Mouse (Mus musculus) midbrain, embryonic 15.5 days (tissue): ENCODE measurements around the gene Jam3. TPM values are rescaled to one million over a fixed set of nuclear protein-coding genes. Genes with fewer than 3 reads are reported as not detected.
A peak's percentile ranks its signal among the peaks of the same experiment; 100 is the strongest.

Experiments
- ATAC-seq: fragments of 200-750 bp; cut with Nextera tagmentation; replicated peaks from 2 replicates; pipeline ENCODE4 v1.8.0; 2017; ENCODE audit warnings: moderate TSS enrichment
- H3K27ac ChIP-seq: fragments of 300-500 bp; sonication (generic); 2 replicates; pipeline ENCODE4 v1.5.1; 2015; ENCODE audit warnings: mild to moderate bottlenecking, inconsistent platforms
- H3K27me3 ChIP-seq: fragments of 300-500 bp; sonication (generic); replicated peaks from 2 replicates; pipeline ENCODE4 v1.6.1; 2015; ENCODE audit warnings: inconsistent platforms
- H3K36me3 ChIP-seq: fragments of 300-500 bp; sonication (generic); replicated peaks from 2 replicates; pipeline ENCODE4 v1.6.1; 2015; ENCODE audit warnings: inconsistent platforms
- H3K4me1 ChIP-seq: fragments of 300-500 bp; sonication (generic); 2 replicates; pipeline ENCODE4 v1.6.1; 2015; ENCODE audit warnings: inconsistent platforms
- H3K4me2 ChIP-seq: fragments of 300-500 bp; sonication (generic); 2 replicates; pipeline ENCODE4 v1.6.1; 2015; ENCODE audit warnings: inconsistent platforms, mild to moderate bottlenecking, moderate library complexity
- H3K4me3 ChIP-seq: fragments of 300-500 bp; sonication (generic); 2 replicates; pipeline ENCODE4 v1.5.1; 2015; ENCODE audit warnings: mild to moderate bottlenecking, inconsistent platforms
- H3K9ac ChIP-seq: fragments of 300-500 bp; sonication (generic); 2 replicates; pipeline ENCODE4 v1.6.1; 2015; ENCODE audit warnings: mild to moderate bottlenecking, inconsistent platforms
- H3K9me3 ChIP-seq: fragments of 300-500 bp; sonication (generic); 2 replicates; pipeline ENCODE4 v1.6.1; 2016; ENCODE audit warnings: inconsistent platforms
- WGBS: fragments of 180-500 bp; shearing (Covaris S2); methylation state at CpG from one replicate; pipeline ENCODE4 v1.1.7; 2015; ENCODE audit warnings: mixed read lengths; 5-methylcytosine and 5-hydroxymethylcytosine counted together
- polyA plus RNA-seq: library from polyadenylated mRNA; unstranded; fragments of >200 nt; fragmentation: Nextera tagmentation; extraction: Ambion mirVana; gene quantifications from 2 replicates; pipeline ENCODE4 v1.2.1, GENCODE M21; 2015

The Jam3 gene
- 52.2 and 53.5 TPM in 2 replicates for polyA plus RNA-seq

- peak within 1 kb of the TSS; percentile 82 for H3K9ac ChIP-seq
- H3K4me2 ChIP-seq: peak within 1 kb of the TSS; percentile 80
- peak within 1 kb of the TSS; percentile 74 for H3K4me3 ChIP-seq
- peak within 1 kb of the TSS; percentile 94 for H3K27ac ChIP-seq
- under 1% methylated on average over 58 of the region's 58 CpGs for WGBS
- no peaks in the 10 kb centered on the region for H3K9me3 ChIP-seq
- peak; percentile 98 for ATAC-seq
- H3K4me1 ChIP-seq: peaks cover 45% of the 10 kb centered on the region
- H3K27me3 ChIP-seq: no peaks in the 10 kb centered on the region
- no peaks in the 10 kb centered on the region for H3K36me3 ChIP-seq
Observed at GRCm38 (mm10) chr9:27154763-27155530, at the start of gene Jam3. Gene Jam3 (minus strand): TSS chr9:27155421.

- Histone ChIP-seq H3K4me3 (no peak overlapping the region), H3K27me3 (no peaks in the 10 kb centered on the region), H3K27ac (peak overlapping the region; percentile 87), H3K36me3 (no peaks in the 10 kb centered on the region), H3K4me2 (no peak overlapping the region), H3K9ac (no peak overlapping the region), H3K4me1 (peaks cover 31% of the 10 kb centered on the region), H3K9me3 (no peaks in the 10 kb centered on the region)
- peak; percentile 13; the same call in 1 of the 2 replicates for ATAC-seq
- 73% methylated on average over 6 of the region's 6 CpGs for WGBS
Observed at GRCm38 (mm10) chr9:27204201-27204600, 49.0 kb upstream of the Jam3 start.

- 0% methylated on average over 2 of the region's 2 CpGs for WGBS
- no peak overlapping the region for H3K4me2 ChIP-seq
- no peak overlapping the region for H3K4me3 ChIP-seq
- peak; percentile 98 for ATAC-seq
- H3K36me3 ChIP-seq: no peaks in the 10 kb centered on the region
- no peaks in the 10 kb centered on the region for H3K9me3 ChIP-seq
- H3K27me3 ChIP-seq: no peaks in the 10 kb centered on the region
- H3K27ac ChIP-seq: peak overlapping the region; percentile 87
- no peak overlapping the region for H3K9ac ChIP-seq
- peaks cover 31% of the 10 kb centered on the region for H3K4me1 ChIP-seq
Observed at GRCm38 (mm10) chr9:27203134-27203533, 47.9 kb upstream of the Jam3 start.

GRCm38 (mm10) chr9:27201472-27202219 is 46.4 kb upstream of the Jam3 start:
- 77% methylated on average over 8 of the region's 8 CpGs for WGBS
- Histone ChIP-seq H3K27ac (peak overlapping the region; percentile 87), H3K9ac (no peak overlapping the region), H3K4me1 (peaks cover 31% of the 10 kb centered on the region), H3K27me3 (no peaks in the 10 kb centered on the region), H3K9me3 (no peaks in the 10 kb centered on the region), H3K4me2 (no peak overlapping the region), H3K36me3 (no peaks in the 10 kb centered on the region), H3K4me3 (no peak overlapping the region)
- ATAC-seq: no peak

- 63% methylated on average over 5 of the region's 6 CpGs for WGBS
Observed at GRCm38 (mm10) chr9:27193592-27194080, 38.4 kb upstream of the Jam3 start.

GRCm38 (mm10) chr9:27192761-27193591 is 37.8 kb upstream of the Jam3 start:
- ATAC-seq: no peak; the same call in 1 of the 2 replicates
- Histone ChIP-seq H3K9ac (peak overlapping the region; percentile 23; the same call in 1 of the 2 replicates), H3K9me3 (no peaks in the 10 kb centered on the region), H3K4me2 (peak overlapping the region; percentile 51; the same call in 1 of the 2 replicates), H3K4me3 (no peak overlapping the region), H3K27ac (peak overlapping the region; percentile 73), H3K27me3 (no peaks in the 10 kb centered on the region; the same call in 1 of the 2 replicates), H3K36me3 (no peaks in the 10 kb centered on the region), H3K4me1 (peaks cover 23% of the 10 kb centered on the region)
- WGBS: 64% methylated on average over 10 of the region's 10 CpGs

More at GRCm38 (mm10) chr9:27193592-27194080, 38.4 kb upstream of the Jam3 start:
- Histone ChIP-seq H3K9me3 (no peaks in the 10 kb centered on the region), H3K9ac (no peak overlapping the region), H3K27me3 (no peaks in the 10 kb centered on the region; the same call in 1 of the 2 replicates), H3K4me3 (no peak overlapping the region), H3K4me2 (no peak overlapping the region), H3K27ac (no peak overlapping the region), H3K36me3 (no peaks in the 10 kb centered on the region), H3K4me1 (peaks cover 23% of the 10 kb centered on the region)
- ATAC-seq: no peak

- Histone ChIP-seq H3K27ac (peak overlapping the region; percentile 73), H3K4me3 (peak overlapping the region; percentile 25), H3K27me3 (no peaks in the 10 kb centered on the region; the same call in 1 of the 2 replicates), H3K4me1 (peaks cover 23% of the 10 kb centered on the region), H3K4me2 (peak overlapping the region; percentile 51), H3K9ac (peak overlapping the region; percentile 23; the same call in 1 of the 2 replicates), H3K9me3 (no peaks in the 10 kb centered on the region), H3K36me3 (no peaks in the 10 kb centered on the region)
- ATAC-seq: peak; percentile 95
- WGBS: 5% methylated on average over 14 of the region's 14 CpGs
Observed at GRCm38 (mm10) chr9:27192001-27192760, 37.0 kb upstream of the Jam3 start.

- 3% methylated on average over 7 of the region's 7 CpGs for WGBS
Observed at GRCm38 (mm10) chr9:27191501-27191981, 36.3 kb upstream of the Jam3 start.

GRCm38 (mm10) chr9:27190461-27190860 is 35.2 kb upstream of the Jam3 start:
- Histone ChIP-seq H3K9me3 (no peaks in the 10 kb centered on the region), H3K9ac (no peak overlapping the region), H3K27ac (no peak overlapping the region), H3K36me3 (no peaks in the 10 kb centered on the region), H3K27me3 (no peaks in the 10 kb centered on the region; the same call in 1 of the 2 replicates), H3K4me1 (peaks cover 23% of the 10 kb centered on the region), H3K4me2 (no peak overlapping the region), H3K4me3 (no peak overlapping the region)
- no peak for ATAC-seq
- WGBS: 82% methylated on average over 8 of the region's 8 CpGs

More at GRCm38 (mm10) chr9:27191501-27191981, 36.3 kb upstream of the Jam3 start:
- peaks cover 23% of the 10 kb centered on the region for H3K4me1 ChIP-seq
- H3K4me3 ChIP-seq: peak overlapping the region; percentile 25
- peak; percentile 53 for ATAC-seq
- H3K36me3 ChIP-seq: no peaks in the 10 kb centered on the region
- no peaks in the 10 kb centered on the region; the same call in 1 of the 2 replicates for H3K27me3 ChIP-seq
- H3K9ac ChIP-seq: 0 out of 2 replicates have a peak overlapping the region, but pooled peaks have one; percentile 23
- H3K4me2 ChIP-seq: peak overlapping the region; percentile 51
- H3K27ac ChIP-seq: peak overlapping the region; percentile 73
- H3K9me3 ChIP-seq: no peaks in the 10 kb centered on the region

- Histone ChIP-seq H3K4me1 (peaks cover 23% of the 10 kb centered on the region), H3K9ac (no peak overlapping the region), H3K4me3 (no peak overlapping the region), H3K4me2 (no peak overlapping the region), H3K36me3 (no peaks in the 10 kb centered on the region), H3K9me3 (no peaks in the 10 kb centered on the region), H3K27ac (no peak overlapping the region), H3K27me3 (no peaks in the 10 kb centered on the region)
- WGBS: 62% methylated on average over 2 of the region's 2 CpGs
- ATAC-seq: no peak
Observed at GRCm38 (mm10) chr9:27189306-27189705, 34.1 kb upstream of the Jam3 start.
